In genomic region chr15:41948347-41949093, GRCm38 (mm10) we compare ENCODE assay signal across 9 mouse cellular contexts.
DNase-seq lines count a peak whose midpoint lies in the region; ATAC-seq lines count a peak whose summit lies in the region.
"Had no signal": no experiment of that assay in that cellular context is flagged by ENCODE, and none has a peak within 500 bp of the region (broad histone marks: within the 10 kb centered on the region; RNA-seq: fewer than 3 reads in every experiment).

No protein-coding gene starts in this region.

- no peak overlapping the region for H3K9ac ChIP-seq in kidney, embryonic 15.5 days
- H3K9ac ChIP-seq: hindbrain, embryonic 15.5 days had no signal

- ATAC-seq in kidney, embryonic 15.5 days (replicated peaks; ENCODE audit: low FRiP score), result peak; percentile 66

- H3K4me2 ChIP-seq in kidney, embryonic 15.5 days, result no peak overlapping the region
- H3K4me2 ChIP-seq: hindbrain, embryonic 15.5 days had no signal

- no peaks in the 10 kb centered on the region for H3K27me3 ChIP-seq in kidney, embryonic 15.5 days
- H3K27me3 ChIP-seq: hindbrain, embryonic 15.5 days had no signal

- 28% methylated on average over 4 of the region's 4 CpGs for WGBS in kidney, embryonic 15.5 days

- H3K4me3 ChIP-seq in kidney, embryonic 15.5 days (replicated peaks), result no peak overlapping the region
- H3K4me3 ChIP-seq: hindbrain, embryonic 15.5 days had no signal

- H3K36me3 ChIP-seq in kidney, embryonic 15.5 days, result no peaks in the 10 kb centered on the region
- H3K36me3 ChIP-seq: hindbrain, embryonic 15.5 days had no signal

- peak overlapping the region; percentile 49; the same call in 1 of the 2 replicates for H3K27ac ChIP-seq in kidney, embryonic 15.5 days
- H3K27ac ChIP-seq: hindbrain, embryonic 15.5 days had no signal

- H3K4me1 ChIP-seq in kidney, embryonic 15.5 days, result peaks cover 10% of the 10 kb centered on the region; the same call in 1 of the 2 replicates
- H3K4me1 ChIP-seq: hindbrain, embryonic 15.5 days had no signal

- no peaks in the 10 kb centered on the region for H3K9me3 ChIP-seq in kidney, embryonic 15.5 days (replicated peaks)
- H3K9me3 ChIP-seq: hindbrain, embryonic 15.5 days had no signal

- DNase-seq in cerebellum, adult 9-10 months, result peak; percentile 20
- no peak for DNase-seq in cerebellum, postnatal 36 days
- DNase-seq in A20 (ENCODE audit: low read depth, low spot score), result peak; percentile 33
- peak; percentile 61 for DNase-seq in embryo, embryonic 11 days
- peak; percentile 44 for DNase-seq in mesoderm, embryonic 11.5 days (ENCODE audit: low read depth, low spot score)
- no peak for DNase-seq in layer of hippocampus, adult 8-10 months (ENCODE audit: low spot score in 2 of 2)
- DNase-seq in adrenal gland, adult 8-10 months, result no peak

Comparison
In these comparisons a context has a peak if more than half of its experiments do, and no peak if none do; other contexts are left out.
1. DNase-seq: peak in cerebellum, adult 9-10 months (single experiment), A20 (single experiment), embryo, embryonic 11 days (single experiment) and mesoderm, embryonic 11.5 days (single experiment); none in cerebellum, postnatal 36 days (0 of 2), layer of hippocampus, adult 8-10 months (0 of 2) and adrenal gland, adult 8-10 months (single experiment).